Mouse (Mus musculus) kidney, adult 2 months (tissue): ENCODE measurements at regions not wholly inside any gene's neighbourhood (a gene's known extent, or its start where the extent isn't known, plus 50 kb on each side); places are given as distances from the start of the nearest gene placed in this dataset.

Source experiments
- DNase-seq: peaks from one replicate; pipeline ENCODE4 v3.0.0; 2021
- H3K27ac ChIP-seq: fragments of 200-500 bp; 2 replicates; pipeline ENCODE4 v1.5.1; 2012; ENCODE audit warnings: low read depth, low read length, control low read depth, inconsistent platforms; ENCODE audit not compliant: insufficient read depth
- H3K27me3 ChIP-seq: fragments of 200-500 bp; replicated peaks from 2 replicates; pipeline ENCODE4 v1.6.1; 2012; ENCODE audit warnings: mild to moderate bottlenecking, moderate library complexity, low read length, inconsistent platforms; ENCODE audit not compliant: control insufficient read depth, insufficient read depth
- H3K36me3 ChIP-seq: fragments of 200-500 bp; 2 replicates; pipeline ENCODE4 v1.6.1; 2012; ENCODE audit warnings: mild to moderate bottlenecking, moderate library complexity, low read length, inconsistent platforms; ENCODE audit not compliant: control insufficient read depth, insufficient read depth
- H3K4me1 ChIP-seq: fragments of 200-500 bp; 2 replicates; pipeline ENCODE4 v1.6.1; 2011; ENCODE audit warnings: low read length; ENCODE audit not compliant: control insufficient read depth, insufficient read depth
- H3K4me3 ChIP-seq: fragments of 200-500 bp; 2 replicates; pipeline ENCODE4 v1.5.1; 2011; ENCODE audit warnings: mild to moderate bottlenecking, low read depth, low read length, control low read depth; ENCODE audit not compliant: insufficient read depth
- CTCF ChIP-seq: fragments of 200-500 bp; conservative IDR thresholded peaks from 2 replicates; pipeline ENCODE4 v1.5.1; 2011; ENCODE audit warnings: low read depth, mild to moderate bottlenecking, control low read depth, low read length, moderate library complexity, mixed read lengths; ENCODE audit not compliant: insufficient read depth, insufficient read length
- POLR2A ChIP-seq: fragments of 200-500 bp; IDR thresholded peaks from one replicate; pipeline ENCODE4 v1.6.1; 2011; ENCODE audit warnings: low read depth, low read length, control low read depth
- WGBS: fragments of 180-500 bp; shearing (Covaris S2); methylation state at CpG from one replicate; pipeline ENCODE4 v1.1.7; 2018; 5-methylcytosine and 5-hydroxymethylcytosine counted together

DNA sequence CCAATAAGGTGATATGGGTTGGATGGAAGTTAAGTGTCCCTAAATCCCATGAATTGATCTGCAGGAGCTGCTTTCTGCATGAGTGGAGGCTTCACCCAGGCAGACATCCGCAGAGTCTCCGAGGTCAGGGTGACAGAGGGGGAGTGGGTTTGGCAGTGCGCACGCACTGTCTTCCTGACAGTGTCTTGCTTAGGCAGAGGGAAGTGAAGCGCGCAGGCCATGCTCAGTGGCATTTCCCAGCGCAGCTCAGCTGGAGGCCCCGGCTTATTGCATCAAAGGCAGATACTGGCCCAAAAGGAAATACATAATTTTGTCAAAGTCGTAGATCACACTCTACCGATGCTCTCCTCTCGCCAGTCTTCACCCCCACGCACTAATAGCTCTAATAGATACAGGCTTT lies 252.7 kb upstream of the Dnajc24 start:
- Histone ChIP-seq H3K27me3 (no peaks in the 10 kb centered on the region), H3K27ac (no peak overlapping the region), H3K36me3 (no peaks in the 10 kb centered on the region), H3K4me3 (no peak overlapping the region), H3K4me1 (no peaks in the 10 kb centered on the region)
- 27% methylated on average over 12 of the region's 12 CpGs for WGBS
- DNase-seq = no peak
- TF ChIP-seq CTCF = no peak
- TF ChIP-seq POLR2A = no peak

GRCm38 (mm10) chr2:106234358-106234757 lies 231.0 kb upstream of the Dnajc24 start:
- Histone ChIP-seq H3K27ac (no peak overlapping the region), H3K27me3 (no peaks in the 10 kb centered on the region), H3K4me3 (no peak overlapping the region), H3K4me1 (no peaks in the 10 kb centered on the region), H3K36me3 (no peaks in the 10 kb centered on the region)
- TF ChIP-seq CTCF (no peak), POLR2A (no peak)
- WGBS = 75% methylated on average over 4 of the region's 4 CpGs
- DNase-seq = no peak

GRCm38 (mm10) chr2:106231136-106231535 lies 227.8 kb upstream of the Dnajc24 start:
- no peaks in the 10 kb centered on the region for H3K36me3 ChIP-seq
- no peaks in the 10 kb centered on the region for H3K4me1 ChIP-seq
- H3K27me3 ChIP-seq = no peaks in the 10 kb centered on the region
- TF ChIP-seq CTCF = no peak
- TF ChIP-seq POLR2A = no peak
- no peak for DNase-seq
- WGBS = 84% methylated on average over 5 of the region's 5 CpGs
- H3K27ac ChIP-seq = no peak overlapping the region
- no peak overlapping the region for H3K4me3 ChIP-seq

GRCm38 (mm10) chr2:106230021-106230420 lies 226.7 kb upstream of the Dnajc24 start:
- H3K36me3 ChIP-seq = no peaks in the 10 kb centered on the region
- no peak for TF ChIP-seq POLR2A
- TF ChIP-seq CTCF = no peak
- no peak for DNase-seq
- 77% methylated on average over 3 of the region's 3 CpGs for WGBS
- H3K4me1 ChIP-seq = no peaks in the 10 kb centered on the region
- H3K27me3 ChIP-seq = no peaks in the 10 kb centered on the region
- H3K27ac ChIP-seq = no peak overlapping the region
- H3K4me3 ChIP-seq = no peak overlapping the region

DNA sequence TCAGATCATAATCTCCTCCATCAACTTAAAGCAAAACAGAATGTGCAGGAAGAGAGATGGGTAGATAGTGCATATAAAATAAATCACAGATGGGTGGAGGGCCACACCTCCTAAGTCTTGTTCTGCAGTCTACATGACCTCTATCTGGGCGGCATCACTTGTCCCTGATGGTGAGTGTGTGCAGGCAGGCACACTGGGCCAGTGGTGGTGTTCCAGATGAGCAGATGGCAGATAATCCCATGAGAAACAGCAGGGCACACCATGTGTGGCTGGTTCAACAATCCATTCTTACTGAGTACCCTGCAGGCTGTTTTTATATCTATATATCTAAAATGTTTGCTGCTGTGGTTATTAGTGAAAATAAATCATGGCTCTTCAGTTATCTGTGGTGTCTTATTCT lies 224.9 kb upstream of the Dnajc24 start:
- TF ChIP-seq POLR2A = no peak
- no peak for TF ChIP-seq CTCF

DNA sequence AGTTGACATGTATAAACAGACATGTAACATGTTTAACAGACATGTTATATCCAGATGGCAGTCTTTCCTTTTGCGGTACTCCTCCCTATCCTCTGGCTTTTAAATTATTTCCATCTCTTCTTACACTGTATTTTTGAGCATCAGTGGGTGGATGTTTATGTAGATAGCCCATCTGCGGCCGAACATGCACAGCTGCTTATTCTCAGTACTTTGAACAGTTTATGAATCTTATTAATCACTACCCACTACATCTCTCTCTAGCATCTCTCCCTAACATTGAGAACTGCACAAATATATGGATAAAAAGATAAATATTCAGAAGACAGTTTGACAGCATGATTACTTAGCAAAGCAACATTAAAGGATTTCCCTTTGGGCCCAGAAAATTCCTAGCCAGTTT lies 212.8 kb upstream of the Dnajc24 start:
- Histone ChIP-seq H3K27me3 (no peaks in the 10 kb centered on the region), H3K4me1 (no peaks in the 10 kb centered on the region), H3K36me3 (no peaks in the 10 kb centered on the region), H3K4me3 (no peak overlapping the region), H3K27ac (no peak overlapping the region)
- 59% methylated on average over 3 of the region's 3 CpGs for WGBS
- no peak for DNase-seq
- no peak for TF ChIP-seq POLR2A

More for the DNA sequence above, 224.9 kb upstream of the Dnajc24 start:
- H3K36me3 ChIP-seq = no peaks in the 10 kb centered on the region
- no peaks in the 10 kb centered on the region for H3K27me3 ChIP-seq
- H3K4me1 ChIP-seq = no peaks in the 10 kb centered on the region
- no peak for DNase-seq
- no peak overlapping the region for H3K4me3 ChIP-seq
- WGBS = 69% methylated on average over 1 of the region's 1 CpGs
- H3K27ac ChIP-seq = no peak overlapping the region

- no peak for DNase-seq
- 48% methylated on average over 4 of the region's 4 CpGs for WGBS
- no peaks in the 10 kb centered on the region for H3K4me1 ChIP-seq
- H3K27ac ChIP-seq = no peak overlapping the region
- no peaks in the 10 kb centered on the region for H3K36me3 ChIP-seq
- no peaks in the 10 kb centered on the region for H3K27me3 ChIP-seq
- TF ChIP-seq CTCF = no peak
- TF ChIP-seq POLR2A = no peak
- no peak overlapping the region for H3K4me3 ChIP-seq
Measured at GRCm38 (mm10) chr2:106213740-106214139, 210.4 kb upstream of the Dnajc24 start.

- Histone ChIP-seq H3K4me1 (no peaks in the 10 kb centered on the region), H3K27me3 (no peaks in the 10 kb centered on the region), H3K27ac (no peak overlapping the region), H3K36me3 (no peaks in the 10 kb centered on the region), H3K4me3 (no peak overlapping the region)
- no peak for DNase-seq
- WGBS = 71% methylated on average over 1 of the region's 1 CpGs
- TF ChIP-seq POLR2A = no peak
- no peak for TF ChIP-seq CTCF
Measured at GRCm38 (mm10) chr2:106210773-106211172, 207.4 kb upstream of the Dnajc24 start.
